Mouse (Mus musculus): ENCODE measurements around the gene Dnase1l3. TPM values are rescaled to one million over a fixed set of nuclear protein-coding genes. Genes with fewer than 3 reads are reported as not detected.

The Dnase1l3 gene
- total RNA-seq, 2 experiments from 2014 or later = not detected

DNA sequence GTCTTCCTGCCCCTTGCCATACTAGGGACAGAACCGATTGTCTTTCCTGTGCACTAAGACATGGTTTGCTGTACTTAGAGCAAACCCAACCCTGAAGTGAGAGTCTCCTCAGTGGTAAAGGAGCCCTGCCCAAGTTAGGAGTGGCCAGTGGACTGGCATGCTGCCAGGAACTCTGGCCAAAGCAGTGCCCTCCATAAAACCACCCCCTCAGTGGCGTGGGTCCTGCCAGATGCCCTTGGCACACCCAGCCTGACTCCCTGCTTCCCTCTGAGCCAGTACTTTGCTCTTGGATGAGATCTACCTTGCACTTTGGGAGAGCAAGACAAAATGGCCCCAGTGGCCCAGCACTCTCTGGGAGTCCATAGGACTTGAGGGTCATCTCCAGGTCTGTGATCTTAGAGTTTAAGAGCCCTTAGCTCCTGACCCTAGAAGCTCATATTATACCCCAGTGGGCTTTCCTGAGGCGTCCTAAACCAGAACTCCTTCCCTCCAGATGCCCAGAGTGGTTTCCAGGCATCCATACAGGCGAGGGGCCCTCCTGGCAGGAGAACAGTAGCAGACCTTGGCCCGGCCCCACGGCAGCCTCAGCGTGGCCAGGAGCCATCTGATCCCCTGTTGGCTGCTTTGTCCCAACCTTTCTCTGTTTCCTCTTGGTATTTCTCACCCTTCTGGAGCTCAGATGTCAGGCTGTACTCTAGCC, 51.1 kb downstream of the Dnase1l3 start:
- DNase-seq = peak; percentile 42 to 46
- intact Hi-C loops (cut with DNase I) = no loop called here

DNA sequence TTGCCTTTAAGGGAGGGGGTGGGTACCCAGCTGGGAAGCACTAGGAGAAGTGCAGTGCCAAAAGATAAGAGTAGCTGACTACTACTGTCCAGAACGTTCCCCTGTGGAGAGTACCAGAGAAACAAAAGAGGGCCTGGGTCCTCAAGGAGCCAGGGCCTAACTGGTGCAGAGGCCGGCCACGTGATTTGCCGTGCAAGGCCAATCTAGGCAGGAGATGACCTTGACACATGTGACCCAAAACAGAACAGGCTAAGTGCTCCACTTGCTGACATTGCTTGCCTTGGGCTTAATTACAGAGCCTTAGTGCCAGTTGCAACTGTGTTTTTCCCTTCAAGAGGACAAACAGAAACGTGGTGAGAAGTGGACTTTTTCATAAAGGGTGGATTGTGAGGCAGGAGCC, 53.0 kb downstream of the Dnase1l3 start:
- intact Hi-C loops (cut with DNase I) = no loop called here
- no peak for DNase-seq

DNA sequence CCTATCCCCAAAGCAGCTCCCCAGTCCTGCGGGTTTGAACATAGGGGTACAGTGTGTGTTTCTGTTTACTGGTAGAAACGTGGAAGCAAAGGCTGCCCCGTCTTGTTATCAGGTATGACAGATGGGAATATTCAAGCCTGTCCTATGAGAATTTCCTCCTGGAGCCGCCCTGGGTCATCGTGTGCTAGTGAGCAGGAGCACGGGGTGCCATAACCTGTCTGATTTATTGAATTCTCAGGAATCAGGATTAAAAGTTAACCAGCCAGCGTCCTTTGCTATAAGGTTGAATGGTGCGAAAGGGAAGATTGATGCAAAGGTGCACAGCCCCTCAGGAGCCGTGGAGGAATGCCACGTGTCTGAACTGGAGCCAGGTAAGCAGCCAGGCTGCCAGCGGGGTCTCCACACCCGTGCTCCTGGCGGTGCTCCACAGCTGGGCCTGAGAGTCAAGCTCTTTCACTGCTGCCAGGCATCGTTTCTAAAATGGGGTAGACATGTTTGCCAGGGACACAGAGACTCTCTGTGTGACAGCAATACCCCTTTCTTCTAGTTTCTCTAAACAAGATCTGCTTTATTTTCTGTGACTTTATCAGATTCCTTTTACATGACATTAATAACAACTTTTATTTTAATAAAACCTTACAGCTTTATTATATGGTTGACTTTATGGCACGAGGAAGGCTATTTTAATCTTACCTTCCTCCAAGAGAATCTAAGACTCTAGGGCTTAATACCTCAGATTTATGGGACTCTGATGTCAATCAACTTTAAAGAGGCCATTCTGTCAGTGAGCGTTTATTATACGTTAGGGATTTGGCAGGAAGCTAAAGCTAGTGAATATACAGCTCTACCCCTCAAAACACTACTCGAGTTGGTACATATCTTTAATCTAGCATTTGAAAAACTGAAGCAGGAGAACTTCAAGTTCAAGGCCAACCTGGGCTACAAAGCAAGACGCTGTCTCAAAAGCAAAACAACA, 55.3 kb downstream of the Dnase1l3 start:
- intact Hi-C loops (cut with DNase I) = loop anchor here (5.0 kb wide), 1 partner anchor 122 kb away; the partner anchor contains the start of gene Flnb

DNA sequence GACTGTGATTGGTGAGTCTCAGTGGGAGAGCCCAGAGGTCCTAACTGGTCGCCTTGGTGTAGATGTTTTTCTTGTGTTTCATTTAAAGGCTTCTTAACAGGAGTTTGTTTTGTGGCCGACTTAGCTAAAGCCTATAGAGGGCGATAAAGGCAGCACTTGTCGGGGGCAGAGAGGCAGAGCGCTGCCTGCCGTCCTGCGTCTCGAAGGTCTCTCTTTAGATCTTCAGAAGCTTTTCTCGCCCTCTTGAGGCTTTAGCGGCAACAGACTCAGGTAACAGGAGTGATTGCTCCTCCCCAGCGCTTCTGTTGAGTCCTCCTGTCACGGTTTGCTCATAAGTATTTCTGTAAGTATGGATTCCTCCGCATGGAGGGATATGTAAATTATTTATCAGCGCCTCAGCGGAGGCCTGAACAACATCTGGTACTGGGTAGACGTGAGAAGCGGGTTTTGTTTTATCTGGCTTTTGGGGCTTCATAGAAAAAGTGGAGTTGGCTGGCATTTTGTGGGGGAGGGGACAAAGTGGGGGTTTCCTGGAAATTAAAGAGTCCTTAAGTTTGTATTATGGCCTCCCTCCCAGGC, 57.2 kb downstream of the Dnase1l3 start:
- no peak for DNase-seq
- intact Hi-C loops (cut with DNase I) = loop anchor here (5.0 kb wide), 1 partner anchor 120 kb away; the partner anchor contains the start of gene Flnb

More for the DNA sequence above, 55.3 kb downstream of the Dnase1l3 start:
- no peak for DNase-seq

DNA sequence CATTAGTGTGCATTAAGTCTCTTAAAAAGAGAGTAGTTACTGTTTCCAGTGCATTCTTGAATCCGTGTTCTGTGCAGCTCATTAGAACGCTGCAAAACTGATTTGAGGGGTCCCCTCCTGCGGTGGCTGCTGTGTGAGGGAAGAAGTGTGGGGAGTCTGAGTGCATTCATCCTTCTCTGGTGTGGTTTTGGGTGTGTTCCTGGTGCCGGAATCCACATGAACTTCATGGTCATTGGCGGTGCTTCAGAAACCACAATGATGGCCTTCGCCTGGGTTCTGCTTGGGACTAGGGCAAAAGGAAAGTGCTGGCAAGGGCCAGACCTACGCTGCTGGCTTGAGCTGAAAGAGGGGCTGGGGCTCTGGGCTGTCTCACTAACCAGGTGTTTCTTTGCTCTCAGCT, 60.2 kb downstream of the Dnase1l3 start:
- intact Hi-C loops (cut with DNase I) = no loop called here
- DNase-seq = no peak

DNA sequence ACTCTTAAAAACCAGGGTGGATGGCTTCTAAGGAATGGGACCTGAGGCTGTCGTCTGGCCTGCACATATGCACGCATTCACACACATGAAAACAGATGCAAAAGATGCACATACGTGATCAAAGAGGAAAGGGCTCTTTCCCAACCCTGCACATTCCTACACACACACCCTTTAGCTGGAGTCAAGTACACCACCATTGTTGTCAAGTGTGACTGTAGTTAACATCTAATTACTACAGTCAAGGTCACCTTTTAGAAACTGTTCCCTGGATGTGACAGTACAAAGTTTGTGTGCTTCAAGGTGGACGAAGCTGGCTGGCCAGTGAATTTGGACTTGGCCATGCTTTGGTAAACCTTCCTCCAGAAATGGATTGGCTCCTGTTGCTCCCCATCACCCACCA, 62.2 kb downstream of the Dnase1l3 start:
- no peak for DNase-seq
- intact Hi-C loops (cut with DNase I) = no loop called here

DNA sequence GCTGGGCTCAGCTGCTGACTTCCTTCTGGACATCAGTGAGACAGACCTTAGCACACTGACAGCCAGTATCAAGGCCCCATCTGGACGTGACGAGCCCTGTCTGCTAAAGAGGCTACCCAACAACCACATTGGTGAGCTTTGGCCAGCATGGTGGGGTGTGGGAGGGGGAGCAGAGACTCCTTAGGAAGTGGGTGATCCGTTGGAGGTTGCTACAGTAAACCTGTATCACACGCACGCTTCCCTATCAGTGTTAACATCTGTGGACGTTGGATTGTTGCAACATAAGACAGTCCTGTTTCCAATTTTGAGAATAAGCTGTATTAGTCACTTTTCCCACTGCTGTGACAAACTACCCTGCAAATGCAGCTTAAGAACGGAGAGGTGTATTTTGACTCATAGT, 65.3 kb downstream of the Dnase1l3 start:
- intact Hi-C loops (cut with DNase I) = no loop called here
- no peak for DNase-seq

DNA sequence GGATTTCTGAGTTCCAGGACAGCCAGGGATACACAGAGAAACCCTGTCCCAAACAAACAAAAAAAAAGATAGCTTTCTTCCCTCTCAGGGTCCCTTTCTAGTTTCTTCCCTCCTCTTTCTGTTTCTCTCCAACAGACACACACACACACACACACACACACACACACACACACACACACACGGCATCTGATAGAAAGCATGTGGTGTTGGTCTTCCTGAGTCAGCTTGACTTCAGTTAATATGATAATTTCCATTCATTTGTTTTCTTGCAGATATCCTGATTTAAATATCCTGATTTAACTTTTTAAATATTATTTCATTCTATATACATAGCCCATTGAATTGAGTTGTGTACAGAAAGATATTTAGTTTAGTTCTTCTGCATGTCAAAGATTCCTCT, 66.0 kb downstream of the Dnase1l3 start:
- no peak for DNase-seq
- intact Hi-C loops (cut with DNase I) = no loop called here

DNA sequence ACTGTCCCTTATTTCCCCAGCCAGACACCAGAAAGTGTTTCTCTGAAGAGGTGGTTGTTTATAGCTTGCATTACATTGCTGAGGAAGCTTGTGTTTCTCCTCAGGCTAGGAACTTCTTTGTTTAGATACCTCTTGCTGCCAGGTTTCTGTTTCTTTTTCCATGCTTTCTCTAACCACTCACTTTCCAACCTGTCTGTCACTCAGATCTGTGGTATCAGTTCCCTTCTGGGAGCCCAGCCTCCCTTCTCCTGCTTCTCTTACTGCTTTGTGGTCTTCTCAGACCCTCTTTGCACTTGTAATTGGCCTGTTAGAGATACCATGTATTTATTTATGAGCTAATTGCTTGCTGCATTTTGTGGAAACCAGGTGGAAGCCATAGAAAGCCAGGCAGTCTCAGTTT, 70.7 kb downstream of the Dnase1l3 start:
- intact Hi-C loops (cut with DNase I) = no loop called here

DNA sequence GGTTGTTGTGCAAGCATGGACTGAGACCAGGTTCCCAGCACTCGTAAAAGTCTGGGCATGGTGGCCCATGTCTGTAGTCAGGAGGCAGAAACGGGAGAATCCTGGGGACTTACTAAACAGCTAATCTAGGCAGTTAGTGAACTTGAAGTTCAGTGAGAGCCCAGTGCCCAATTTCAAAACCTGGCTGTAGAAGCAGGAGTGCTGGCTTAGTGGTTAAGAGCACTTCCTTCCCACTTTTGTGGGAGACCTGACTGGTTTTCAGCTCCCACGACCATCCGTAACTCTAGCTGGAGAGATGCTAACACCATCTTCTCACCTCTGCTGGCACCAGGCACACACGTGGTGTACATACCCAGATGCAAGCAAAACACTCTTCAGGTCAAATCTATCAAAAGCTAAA, 72.9 kb downstream of the Dnase1l3 start:
- no peak for DNase-seq
- intact Hi-C loops (cut with DNase I) = no loop called here

More for the DNA sequence above, 70.7 kb downstream of the Dnase1l3 start:
- no peak for DNase-seq

DNA sequence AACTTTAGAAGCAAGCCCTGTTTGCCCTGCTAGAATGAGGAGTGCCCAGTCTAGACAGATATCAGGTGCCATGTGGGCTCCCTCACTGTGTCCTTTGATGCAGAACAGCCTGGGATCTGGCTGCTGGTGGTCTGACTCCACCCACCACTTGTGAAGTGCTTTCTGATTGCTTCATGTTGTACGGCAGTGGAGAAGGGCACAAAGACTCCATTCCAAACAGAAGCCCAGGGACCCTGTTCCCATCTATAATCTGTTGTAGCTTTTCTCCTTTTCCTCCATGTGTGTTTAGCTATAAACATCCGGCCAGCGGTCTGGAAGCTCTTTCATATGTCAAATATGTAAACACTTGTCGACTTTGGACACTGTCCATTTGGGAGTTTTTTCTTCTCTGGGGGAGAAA, 74.5 kb downstream of the Dnase1l3 start:
- DNase-seq = no peak
- intact Hi-C loops (cut with DNase I) = no loop called here

DNA sequence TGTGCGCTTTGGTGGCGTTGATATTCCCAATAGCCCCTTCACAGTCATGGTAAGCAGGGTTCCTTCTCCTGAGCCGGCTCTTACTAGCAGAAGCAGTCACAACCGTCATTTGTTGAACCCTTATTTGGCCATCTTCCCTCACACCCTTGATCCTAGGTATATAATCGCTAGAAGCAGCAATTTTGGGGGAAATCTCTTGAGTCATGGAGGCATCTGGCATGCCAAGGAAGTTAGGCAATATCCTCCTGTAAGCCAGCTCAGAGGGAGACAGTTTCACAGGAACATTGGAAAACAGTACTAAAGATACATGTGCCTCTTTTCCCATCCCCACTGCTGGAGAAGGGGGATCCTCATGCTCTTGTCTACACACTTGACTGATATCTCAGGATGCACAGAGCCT, 75.1 kb downstream of the Dnase1l3 start:
- no peak for DNase-seq
- intact Hi-C loops (cut with DNase I) = no loop called here

DNA sequence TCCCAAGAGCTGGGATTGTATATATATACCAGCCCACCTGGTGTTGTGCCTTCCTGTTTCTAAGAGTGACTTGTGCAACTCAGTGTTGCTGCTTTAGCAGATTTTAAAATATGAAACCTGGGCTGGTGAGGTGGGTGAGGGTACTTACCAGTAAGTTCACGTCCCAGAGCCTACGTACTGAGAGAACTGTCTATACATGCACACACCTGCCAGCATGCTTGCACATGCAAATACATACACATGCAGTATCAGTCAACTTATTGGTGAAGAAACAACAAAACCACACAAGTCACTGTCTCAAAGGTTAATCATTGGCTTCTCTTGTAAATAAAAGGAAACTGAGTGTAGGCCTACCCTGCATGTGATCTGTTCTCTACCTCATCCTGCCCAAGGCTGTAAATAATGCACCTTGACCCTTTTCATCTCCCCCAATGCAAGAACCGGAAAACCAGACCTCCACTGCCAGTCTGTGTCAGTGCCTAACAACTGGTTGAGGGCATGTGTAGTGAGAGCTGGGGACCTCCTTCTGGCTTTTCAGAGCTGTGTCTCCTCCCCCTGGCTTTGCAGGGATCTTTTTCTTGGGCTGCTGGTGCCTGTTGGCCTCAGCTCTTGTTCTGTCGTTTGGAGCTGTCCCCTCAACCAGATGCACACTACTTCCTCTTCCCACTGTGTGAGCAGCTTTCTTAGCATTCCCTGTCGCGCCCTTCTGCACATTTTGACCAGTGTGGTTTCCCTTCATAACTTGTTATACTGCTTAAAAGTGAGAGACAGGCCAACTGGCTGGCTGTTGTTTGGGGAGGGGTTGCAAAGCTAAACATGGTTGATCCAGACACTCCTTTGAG, 76.0 kb downstream of the Dnase1l3 start:
- intact Hi-C loops (cut with DNase I) = no loop called here
- no peak for DNase-seq

Other genes with a start within 250 kb of the Dnase1l3 start
- gene Gm26661, start 203.0 kb downstream of the Dnase1l3 start, total RNA-seq (2021) = not detected
- 10 to 100 TPM; 40.5 to 43.6 TPM for gene Flnb, start 176.6 kb downstream of the Dnase1l3 start, total RNA-seq (2021)
- not detected for gene Gm45521, start 37.3 kb downstream of the Dnase1l3 start, total RNA-seq (2021)
- gene Abhd6, start 8.3 kb upstream of the Dnase1l3 start, total RNA-seq (2021) = 1 to 10 TPM; 8.0 TPM
- 10 to 100 TPM; 21.5 to 24.6 TPM for gene Rpp14, start 85.8 kb upstream of the Dnase1l3 start, total RNA-seq (2021)
- 10 to 100 TPM; 21.4 to 26.2 TPM for gene Pxk, start 103.6 kb upstream of the Dnase1l3 start, total RNA-seq (2021)
- gene Pdhb, start 178.5 kb upstream of the Dnase1l3 start, total RNA-seq (2021) = 100 to 1,000 TPM; 756 to 778 TPM
- gene Kctd6, start 219.6 kb upstream of the Dnase1l3 start, total RNA-seq (2021) = 10 to 100 TPM; 11.8 to 14.8 TPM